Mouse (Mus musculus): Measurements from ENCODE around the gene Spsb3.

GRCm38 (mm10) chr17:24874405-24874745, 12.1 kb upstream of the Spsb3 start:
- no peak for TF ChIP-seq ZMIZ1 (IDR thresholded peaks at IDR 0.05; ENCODE audit: low read depth, low read length)
- TF ChIP-seq CTCF (IDR thresholded peaks at IDR 0.05 in 2 of 3, conservative IDR thresholded peaks at IDR 0.05 in 1 of 3; ENCODE audit: control insufficient read depth in 1 of 3, insufficient read depth in 1 of 3, low read depth in 2 of 3, low read length in 3 of 3, poor library complexity in 1 of 3, severe bottlenecking in 1 of 3), result no peak
- no peak for TF ChIP-seq KAT2A (conservative IDR thresholded peaks at IDR 0.05; ENCODE audit: low read depth, low read length)
- no peak for TF ChIP-seq CHD2 (IDR thresholded peaks at IDR 0.05; ENCODE audit: low read length)
- TF ChIP-seq HCFC1 (IDR thresholded peaks at IDR 0.05; ENCODE audit: low read depth, low read length), result no peak
- no peak for TF ChIP-seq POLR2A (IDR thresholded peaks at IDR 0.05; ENCODE audit: control insufficient read depth in 1 of 2, insufficient read depth in 1 of 2, low read depth in 1 of 2, low read length in 2 of 2, poor library complexity in 1 of 2)
- TF ChIP-seq BHLHE40 (IDR thresholded peaks at IDR 0.05; ENCODE audit: borderline replicate concordance, low read depth, low read length), result no peak
